Mouse (Mus musculus): ENCODE measurements around the gene Mapk12. TPM values are rescaled to one million over a fixed set of nuclear protein-coding genes. Genes with fewer than 3 reads are reported as not detected.

Gene Mapk12
- total RNA-seq, 1 experiment, result 8.1 TPM

DNA sequence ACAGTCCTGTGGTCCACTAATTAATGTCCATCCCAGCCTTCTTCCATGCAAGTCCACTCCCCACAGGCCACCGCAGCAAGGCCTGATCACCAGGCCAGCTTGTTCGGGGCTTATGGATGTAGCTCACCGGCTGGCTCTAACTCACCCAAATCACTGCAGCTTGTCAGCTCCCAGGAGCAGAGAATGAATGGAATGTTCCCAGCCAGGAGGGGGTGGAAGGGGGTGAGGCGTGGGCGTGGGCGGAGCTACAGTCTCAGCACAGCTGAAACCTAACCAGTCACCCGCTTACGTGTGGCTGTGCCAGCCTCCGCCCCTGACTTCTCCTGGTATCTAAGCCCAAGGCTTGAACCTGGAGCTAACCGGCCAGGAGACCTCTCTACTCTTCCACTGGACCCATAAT lies 28.9 kb upstream of the Mapk12 start:
- no peak overlapping the region for H3K27ac ChIP-seq (ENCODE audit: insufficient read depth, low read depth, low read length, poor library complexity, severe bottlenecking)
- 0 out of 2 replicates have a peak overlapping the region, but pooled peaks have one; percentile 35 for H3K9ac ChIP-seq (ENCODE audit: insufficient read depth, low read depth, low read length, poor library complexity, severe bottlenecking)
- peaks cover 45% of the 10 kb centered on the region for H3K36me3 ChIP-seq (ENCODE audit: control insufficient read depth, insufficient read depth, low read length, poor library complexity, severe bottlenecking)
- H3K4me3 ChIP-seq (ENCODE audit: insufficient read depth in 1 of 2, low read depth in 1 of 2, low read length in 2 of 2, poor library complexity in 1 of 2, severe bottlenecking in 1 of 2), result peak overlapping the region in 1 of 2 experiments; percentile 14; a peak in 1 of 4 replicates
- peaks cover 2 to 46% of the 10 kb centered on the region in 2 experiments; a peak in 3 of 4 replicates for H3K4me1 ChIP-seq (ENCODE audit: control insufficient read depth in 2 of 2, insufficient read depth in 2 of 2, low read length in 2 of 2, poor library complexity in 1 of 2)
- in situ Hi-C loops (cut with MboI; ENCODE audit: low sequenced_read_pairs in 2 of 2, unreplicated experiment in 2 of 2), result no loop called here
- H3K9me3 ChIP-seq (ENCODE audit: control insufficient read depth, insufficient read depth, low read depth, low read length), result no peaks in the 10 kb centered on the region
- no peak for DNase-seq (ENCODE audit: low read depth, low spot score)
- no peak for TF ChIP-seq ZC3H11A (IDR thresholded peaks at IDR 0.05; ENCODE audit: borderline replicate concordance, low read depth, low read length)

DNA sequence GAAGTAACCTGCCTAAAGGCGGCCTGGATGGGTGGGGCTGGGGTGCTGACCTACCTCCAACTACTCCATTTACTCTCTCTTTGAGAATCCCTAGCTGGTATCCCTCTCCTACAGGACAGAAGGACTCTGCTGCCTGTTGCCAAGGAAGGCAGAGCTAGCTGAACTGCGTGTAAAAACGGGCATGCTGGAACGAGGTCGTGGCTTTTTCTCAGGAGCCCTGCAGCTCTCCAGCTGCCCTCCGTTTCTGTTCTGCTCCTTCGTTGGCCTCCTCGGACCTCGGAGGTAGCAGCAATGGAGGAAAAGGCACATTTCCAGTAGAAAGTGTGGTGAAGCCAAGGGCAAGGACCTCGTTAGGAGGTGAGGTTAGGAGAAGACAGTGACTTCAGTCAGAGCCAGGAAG lies 28.4 kb upstream of the Mapk12 start:
- H3K36me3 ChIP-seq (ENCODE audit: control insufficient read depth, insufficient read depth, low read length, poor library complexity, severe bottlenecking), result peaks cover 50% of the 10 kb centered on the region
- TF ChIP-seq HCFC1 (IDR thresholded peaks at IDR 0.05; ENCODE audit: borderline replicate concordance, insufficient read depth, low read length) (no peak), ZC3H11A (IDR thresholded peaks at IDR 0.05; ENCODE audit: borderline replicate concordance, low read depth, low read length) (no peak), ZNF384 (IDR thresholded peaks at IDR 0.05; ENCODE audit: low read depth, low read length) (no peak), MAFK (IDR thresholded peaks at IDR 0.05; ENCODE audit: insufficient read depth, low read depth, low read length) (no peak), CHD2 (IDR thresholded peaks at IDR 0.05; ENCODE audit: low read depth, low read length) (no peak)
- H3K4me3 ChIP-seq (ENCODE audit: insufficient read depth in 1 of 2, low read depth in 1 of 2, low read length in 2 of 2, poor library complexity in 1 of 2, severe bottlenecking in 1 of 2), result peak overlapping the region in 1 of 2 experiments; percentile 14; a peak in 1 of 4 replicates
- no peaks in the 10 kb centered on the region for H3K9me3 ChIP-seq (ENCODE audit: control insufficient read depth, insufficient read depth, low read depth, low read length)
- H3K4me1 ChIP-seq (ENCODE audit: control insufficient read depth in 2 of 2, insufficient read depth in 2 of 2, low read length in 2 of 2, poor library complexity in 1 of 2), result peaks cover 2 to 42% of the 10 kb centered on the region in 2 experiments; a peak in 3 of 4 replicates
- H3K27ac ChIP-seq (ENCODE audit: insufficient read depth, low read depth, low read length, poor library complexity, severe bottlenecking), result no peak overlapping the region
- in situ Hi-C loops (cut with MboI; ENCODE audit: low sequenced_read_pairs in 2 of 2, unreplicated experiment in 2 of 2), result no loop called here
- H3K9ac ChIP-seq (ENCODE audit: insufficient read depth, low read depth, low read length, poor library complexity, severe bottlenecking), result no peak overlapping the region
- DNase-seq (ENCODE audit: low read depth, low spot score), result no peak

DNA sequence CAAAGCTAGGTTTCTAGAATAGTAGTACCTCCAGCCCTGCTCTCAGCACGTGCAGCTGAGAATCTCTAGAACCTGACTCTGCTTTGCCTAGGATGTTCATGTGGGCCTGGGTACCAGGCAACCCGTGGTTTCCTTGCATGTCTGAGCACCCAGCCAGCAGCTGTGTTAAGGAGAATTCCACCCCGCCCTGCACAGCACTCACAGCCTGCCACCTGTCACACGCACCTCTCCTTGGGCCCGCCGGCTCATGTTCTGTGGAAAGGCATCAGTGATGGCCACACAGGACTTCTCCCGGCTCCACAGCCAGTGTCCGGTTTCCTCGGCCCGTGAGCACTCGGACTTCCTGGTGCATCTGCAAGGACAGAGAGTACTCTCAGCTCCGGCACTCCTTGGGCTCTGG lies 25.0 kb upstream of the Mapk12 start:
- no peak overlapping the region for H3K9ac ChIP-seq (ENCODE audit: insufficient read depth, low read depth, low read length, poor library complexity, severe bottlenecking)
- in situ Hi-C loops (cut with MboI; ENCODE audit: low sequenced_read_pairs in 2 of 2, unreplicated experiment in 2 of 2), result no loop called here
- TF ChIP-seq MAFK (IDR thresholded peaks at IDR 0.05; ENCODE audit: insufficient read depth, low read depth, low read length), result no peak
- H3K9me3 ChIP-seq (ENCODE audit: control insufficient read depth, insufficient read depth, low read depth, low read length), result no peaks in the 10 kb centered on the region
- no peak overlapping the region for H3K27ac ChIP-seq (ENCODE audit: insufficient read depth, low read depth, low read length, poor library complexity, severe bottlenecking)
- no peak for DNase-seq (ENCODE audit: low read depth, low spot score)
- peaks cover 0 to 43% of the 10 kb centered on the region in 2 experiments; a peak in 3 of 4 replicates for H3K4me1 ChIP-seq (ENCODE audit: control insufficient read depth in 2 of 2, insufficient read depth in 2 of 2, low read length in 2 of 2, poor library complexity in 1 of 2)
- H3K4me3 ChIP-seq (ENCODE audit: insufficient read depth in 1 of 2, low read depth in 1 of 2, low read length in 2 of 2, poor library complexity in 1 of 2, severe bottlenecking in 1 of 2), result no peak overlapping the region
- H3K36me3 ChIP-seq (ENCODE audit: control insufficient read depth, insufficient read depth, low read length, poor library complexity, severe bottlenecking), result peaks cover 75% of the 10 kb centered on the region

DNA sequence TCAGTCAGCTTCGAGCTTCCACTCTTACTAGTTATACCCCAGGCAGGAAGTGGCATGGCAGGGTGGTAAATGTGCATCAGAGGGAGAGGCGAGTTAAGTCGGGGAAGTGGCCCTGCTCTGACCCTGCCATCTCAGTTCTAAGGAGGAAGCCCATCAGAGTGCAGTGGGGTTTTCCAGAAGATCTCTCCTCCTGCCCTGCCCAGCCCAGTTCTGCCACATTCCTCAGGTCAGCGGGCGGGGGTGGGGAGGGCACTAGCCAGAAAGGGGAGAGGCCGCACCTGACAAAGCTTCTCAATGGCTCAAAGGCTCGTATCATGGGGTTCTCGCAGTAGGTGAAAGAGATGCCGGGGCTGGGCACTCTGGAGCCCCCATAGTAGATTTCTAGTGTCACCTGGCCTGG lies 20.9 kb upstream of the Mapk12 start:
- in situ Hi-C loops (cut with MboI; ENCODE audit: low sequenced_read_pairs in 2 of 2, unreplicated experiment in 2 of 2), result no loop called here
- H3K4me1 ChIP-seq (ENCODE audit: control insufficient read depth in 2 of 2, insufficient read depth in 2 of 2, low read length in 2 of 2, poor library complexity in 1 of 2), result peaks cover 0 to 30% of the 10 kb centered on the region in 2 experiments; a peak in 2 of 4 replicates
- no peak overlapping the region for H3K9ac ChIP-seq (ENCODE audit: insufficient read depth, low read depth, low read length, poor library complexity, severe bottlenecking)
- no peak for DNase-seq (ENCODE audit: low read depth, low spot score)
- TF ChIP-seq ZNF384 (IDR thresholded peaks at IDR 0.05; ENCODE audit: low read depth, low read length) (no peak), CHD2 (IDR thresholded peaks at IDR 0.05; ENCODE audit: low read depth, low read length) (no peak), HCFC1 (IDR thresholded peaks at IDR 0.05; ENCODE audit: borderline replicate concordance, insufficient read depth, low read length) (no peak), MAFK (IDR thresholded peaks at IDR 0.05; ENCODE audit: insufficient read depth, low read depth, low read length) (no peak), ZC3H11A (IDR thresholded peaks at IDR 0.05; ENCODE audit: borderline replicate concordance, low read depth, low read length) (no peak)
- no peaks in the 10 kb centered on the region for H3K9me3 ChIP-seq (ENCODE audit: control insufficient read depth, insufficient read depth, low read depth, low read length)
- H3K27ac ChIP-seq (ENCODE audit: insufficient read depth, low read depth, low read length, poor library complexity, severe bottlenecking), result no peak overlapping the region
- peaks cover 90% of the 10 kb centered on the region for H3K36me3 ChIP-seq (ENCODE audit: control insufficient read depth, insufficient read depth, low read length, poor library complexity, severe bottlenecking)
- H3K4me3 ChIP-seq (ENCODE audit: insufficient read depth in 1 of 2, low read depth in 1 of 2, low read length in 2 of 2, poor library complexity in 1 of 2, severe bottlenecking in 1 of 2), result no peak overlapping the region

DNA sequence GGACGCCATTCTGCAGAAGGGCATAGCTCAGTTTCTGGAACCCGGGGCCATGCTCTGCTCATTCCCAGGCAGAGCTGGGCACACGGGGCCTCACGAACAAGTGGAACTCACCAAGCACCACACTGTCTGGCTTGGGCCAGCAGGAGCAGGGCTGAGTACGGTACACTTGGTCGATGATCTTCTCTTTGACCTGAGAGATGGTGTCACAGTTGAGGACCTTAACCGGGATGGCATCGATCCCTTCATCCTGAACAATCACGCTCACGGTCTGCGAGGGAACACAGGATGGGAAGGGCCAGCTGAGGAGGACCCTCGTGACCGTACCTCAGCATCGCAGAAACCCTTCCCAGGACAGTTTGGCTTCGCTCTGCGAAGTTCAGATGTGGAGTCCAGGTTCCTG lies 18.0 kb upstream of the Mapk12 start:
- in situ Hi-C loops (cut with MboI; ENCODE audit: low sequenced_read_pairs in 2 of 2, unreplicated experiment in 2 of 2), result no loop called here

More for the DNA sequence above, 18.0 kb upstream of the Mapk12 start:
- Histone ChIP-seq H3K27ac (ENCODE audit: insufficient read depth, low read depth, low read length, poor library complexity, severe bottlenecking) (no peak overlapping the region), H3K9ac (ENCODE audit: insufficient read depth, low read depth, low read length, poor library complexity, severe bottlenecking) (no peak overlapping the region), H3K4me3 (ENCODE audit: insufficient read depth in 1 of 2, low read depth in 1 of 2, low read length in 2 of 2, poor library complexity in 1 of 2, severe bottlenecking in 1 of 2) (no peak overlapping the region), H3K9me3 (ENCODE audit: control insufficient read depth, insufficient read depth, low read depth, low read length) (no peaks in the 10 kb centered on the region), H3K36me3 (ENCODE audit: control insufficient read depth, insufficient read depth, low read length, poor library complexity, severe bottlenecking) (peaks cover 80% of the 10 kb centered on the region), H3K4me1 (ENCODE audit: control insufficient read depth in 2 of 2, insufficient read depth in 2 of 2, low read length in 2 of 2, poor library complexity in 1 of 2) (peaks cover 0 to 32% of the 10 kb centered on the region in 2 experiments; a peak in 2 of 4 replicates)
- DNase-seq (ENCODE audit: low read depth, low spot score), result no peak
- no peak for TF ChIP-seq MAFK (IDR thresholded peaks at IDR 0.05; ENCODE audit: insufficient read depth, low read depth, low read length)
- no peak for TF ChIP-seq HCFC1 (IDR thresholded peaks at IDR 0.05; ENCODE audit: borderline replicate concordance, insufficient read depth, low read length)
- no peak for TF ChIP-seq CHD2 (IDR thresholded peaks at IDR 0.05; ENCODE audit: low read depth, low read length)
- no peak for TF ChIP-seq ZC3H11A (IDR thresholded peaks at IDR 0.05; ENCODE audit: borderline replicate concordance, low read depth, low read length)
- no peak for TF ChIP-seq ZNF384 (IDR thresholded peaks at IDR 0.05; ENCODE audit: low read depth, low read length)
